Mouse (Mus musculus) CD4-positive, CD25-positive, alpha-beta regulatory T cell, adult 2 months (primary cell): Measurements from ENCODE around the gene Hnrnpd.

Experiments
- DNase-seq: peaks from one replicate; pipeline ENCODE4 v3.0.0-alpha.2; 2012; ENCODE audit warnings: low read depth, low spot score

The Hnrnpd gene

DNA sequence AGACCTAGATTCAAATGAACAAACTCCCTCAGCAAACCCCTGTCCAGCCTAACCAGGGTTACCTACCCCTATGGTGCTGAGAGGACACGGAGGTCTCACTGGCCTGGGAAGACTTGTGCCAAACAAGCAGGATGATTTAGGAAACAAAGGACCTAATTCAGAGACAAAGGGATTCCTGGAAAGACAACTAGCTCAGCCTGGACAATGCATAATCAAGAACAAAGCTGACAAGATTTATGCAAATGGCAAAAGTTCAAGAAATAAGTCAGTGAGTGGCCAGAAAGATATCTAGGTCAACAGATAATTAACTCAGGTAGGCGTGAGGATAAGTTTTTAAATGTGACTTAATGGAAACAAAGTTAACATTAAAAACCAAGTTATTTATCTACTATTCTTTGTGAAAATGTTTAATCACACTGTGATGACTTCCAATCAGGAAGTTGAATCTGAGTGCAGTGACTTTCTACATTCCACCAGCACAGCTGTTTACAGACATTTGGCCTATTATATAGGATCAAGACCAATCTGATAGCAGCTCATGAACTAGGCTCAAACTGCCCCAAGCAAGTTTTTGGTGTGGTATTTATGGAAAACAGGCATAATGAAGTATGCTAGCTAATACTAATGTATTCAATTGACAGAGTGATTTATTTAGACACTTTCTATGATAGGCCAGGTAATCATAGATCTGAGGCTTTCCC lies 19.4 kb downstream of the Hnrnpd start:
- no peak for DNase-seq

DNA sequence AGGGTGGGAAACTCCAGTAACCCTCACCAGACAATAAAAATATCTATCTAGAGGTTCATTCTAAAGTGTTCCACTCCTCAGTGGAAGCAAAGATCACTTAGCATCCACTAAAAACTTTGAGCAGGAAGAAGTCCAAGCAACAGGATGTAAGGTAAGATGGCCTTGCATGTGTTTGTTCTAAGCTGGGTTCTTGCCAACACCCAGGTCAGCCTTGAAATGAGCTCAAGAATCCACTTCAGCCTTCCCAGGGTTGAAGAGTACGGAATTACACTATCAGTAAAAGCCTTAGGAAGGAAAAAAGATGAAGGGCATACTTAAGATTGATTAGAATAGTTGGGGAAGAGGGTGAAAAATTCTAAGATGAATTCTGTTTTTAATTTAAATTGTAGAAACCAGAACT lies 20.1 kb downstream of the Hnrnpd start:
- no peak for DNase-seq

DNA sequence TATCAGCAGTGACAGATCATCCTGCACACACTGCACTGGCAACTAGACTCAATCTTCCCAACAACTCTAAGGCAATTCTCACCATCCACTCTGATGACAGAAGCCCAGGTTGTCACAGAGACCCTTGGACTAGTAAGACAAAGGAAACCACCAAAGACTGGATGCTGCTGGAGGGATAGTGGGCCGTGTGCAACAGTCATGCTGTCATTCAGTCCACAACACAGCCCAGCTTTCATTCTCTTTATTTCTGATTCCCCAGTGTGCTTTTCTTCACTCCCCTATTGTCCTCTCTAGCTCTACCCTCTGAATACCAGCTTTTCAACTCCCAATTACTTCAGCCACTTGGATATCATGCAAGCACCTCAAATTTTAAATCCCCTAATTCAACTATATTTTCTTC lies 24.9 kb downstream of the Hnrnpd start:
- DNase-seq, result no peak

DNA sequence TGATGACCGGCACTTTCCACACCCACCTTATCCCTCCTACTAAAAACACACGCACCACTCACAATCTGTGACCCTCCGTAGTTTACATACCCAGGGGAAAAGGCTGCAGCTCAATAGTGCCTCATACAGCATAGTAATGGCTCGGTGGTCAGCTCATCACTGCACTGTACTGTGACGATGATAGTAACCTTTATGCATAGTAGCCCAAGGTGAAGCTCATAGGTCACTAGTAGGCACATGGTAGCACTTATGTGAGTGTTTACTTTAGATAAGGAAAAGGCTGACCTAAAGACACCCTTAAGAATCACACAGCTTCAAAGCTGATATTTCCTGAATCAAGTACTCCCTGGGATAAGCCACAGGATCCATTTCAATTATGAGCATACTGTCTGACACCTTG lies 26.2 kb downstream of the Hnrnpd start:
- no peak for DNase-seq

DNA sequence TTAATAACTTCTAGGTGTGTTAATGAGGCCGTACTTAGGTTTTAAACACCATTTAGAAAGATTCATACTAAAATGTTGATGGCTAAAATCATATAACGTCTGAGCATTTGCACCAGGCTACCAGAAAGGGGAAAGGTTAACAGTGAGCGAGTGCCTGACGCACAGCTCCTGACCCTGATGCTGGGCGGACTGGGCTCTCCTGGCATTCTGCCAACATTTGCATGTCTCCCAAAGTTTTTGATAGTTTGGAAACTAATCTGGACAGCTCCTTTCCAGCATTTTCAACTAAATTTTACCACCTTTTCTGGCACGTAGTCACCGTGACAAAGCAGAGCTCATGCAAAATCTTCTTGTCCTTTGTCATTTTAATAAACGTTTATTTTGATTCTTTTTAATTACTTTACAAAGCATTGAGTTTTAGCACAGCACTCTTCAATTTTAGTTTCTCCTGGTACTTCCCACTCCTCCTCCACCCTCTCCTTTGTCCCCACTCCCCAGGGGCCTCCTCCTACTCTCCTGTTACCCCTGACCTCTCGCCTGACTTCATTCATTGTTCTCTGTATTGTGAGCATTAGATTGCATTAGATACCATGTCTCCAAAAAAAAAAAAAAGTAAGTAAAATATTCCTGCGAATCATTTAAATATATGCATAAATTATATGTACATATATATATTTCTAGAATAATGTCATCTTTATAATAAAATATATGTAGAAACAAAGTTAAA lies 36.8 kb downstream of the Hnrnpd start:
- DNase-seq, result no peak

DNA sequence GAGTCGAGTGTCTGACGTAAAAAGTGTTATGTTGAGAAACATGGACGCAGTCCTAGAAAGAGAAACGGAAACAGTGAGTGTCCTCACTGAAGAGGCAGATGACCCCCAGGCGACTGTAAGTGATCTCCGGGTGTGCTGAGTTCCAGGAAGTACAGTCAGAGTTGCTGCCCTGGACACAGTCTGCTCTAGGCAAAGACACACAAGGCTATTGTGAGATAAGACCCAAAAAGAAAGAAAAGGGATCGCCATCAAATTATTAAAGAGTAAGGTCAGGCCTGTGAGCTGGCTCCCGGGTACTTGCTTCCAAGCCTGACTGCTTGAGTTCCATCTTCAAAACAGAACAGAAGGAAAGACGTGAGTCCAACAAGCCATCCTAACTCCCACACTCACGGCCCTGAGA lies 37.5 kb downstream of the Hnrnpd start:
- DNase-seq, result no peak

DNA sequence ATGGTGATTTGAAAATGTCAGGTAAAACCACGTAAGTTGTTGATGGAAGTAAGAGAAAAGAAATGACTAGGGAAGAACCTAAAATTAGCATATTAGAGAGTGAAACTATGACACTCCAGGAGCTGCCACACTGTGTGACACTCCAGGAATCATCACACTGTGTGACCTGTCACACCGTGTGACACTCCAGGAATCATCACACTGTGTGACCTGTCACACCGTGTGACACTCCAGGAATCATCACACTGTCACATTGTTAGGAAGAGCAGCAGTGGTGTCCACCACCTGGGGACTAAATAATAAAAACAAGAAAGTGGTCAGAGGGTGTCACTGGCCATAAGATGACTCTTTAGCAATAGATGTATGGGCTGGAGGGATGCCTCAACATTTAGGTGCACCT lies 39.3 kb downstream of the Hnrnpd start:
- no peak for DNase-seq

DNA sequence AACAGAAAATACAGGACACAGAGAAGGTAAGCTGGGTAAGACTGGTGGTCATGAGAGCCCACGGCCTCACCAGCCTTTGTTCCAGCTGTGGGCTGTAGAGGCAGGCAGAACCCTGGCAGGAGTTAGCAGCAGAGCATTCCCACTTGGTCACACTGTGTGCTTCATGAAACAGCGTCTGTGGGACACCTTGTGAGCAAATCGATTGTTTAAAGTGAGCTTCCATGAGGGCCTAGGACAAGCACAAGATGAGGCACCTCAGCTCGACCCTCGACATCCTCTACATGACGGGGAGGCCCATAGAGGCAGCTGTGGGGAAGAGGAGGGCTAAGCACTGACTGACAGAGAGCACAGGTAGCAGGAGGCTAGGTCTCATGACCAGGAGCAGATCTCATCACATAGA lies 46.8 kb downstream of the Hnrnpd start:
- no peak for DNase-seq

DNA sequence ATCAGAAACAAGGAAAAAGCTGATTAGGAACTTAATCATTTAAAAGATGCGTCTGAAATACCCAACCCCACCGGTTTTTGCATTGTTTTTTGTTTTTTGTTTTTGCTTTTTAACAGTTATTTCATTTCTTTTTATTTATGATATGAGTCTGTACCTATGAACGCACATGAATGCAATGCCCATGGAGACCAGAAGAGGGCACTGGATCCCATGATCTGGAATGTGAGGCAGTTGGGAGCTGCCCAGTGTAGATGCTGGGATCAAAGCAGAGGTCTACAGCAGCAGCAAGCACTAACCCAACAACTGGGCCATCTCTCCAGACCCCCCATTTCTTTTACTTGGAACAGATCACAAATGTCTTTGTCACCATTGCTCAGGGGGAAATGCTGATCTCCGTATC lies 50.8 kb downstream of the Hnrnpd start:
- DNase-seq, result peak; percentile 69

DNA sequence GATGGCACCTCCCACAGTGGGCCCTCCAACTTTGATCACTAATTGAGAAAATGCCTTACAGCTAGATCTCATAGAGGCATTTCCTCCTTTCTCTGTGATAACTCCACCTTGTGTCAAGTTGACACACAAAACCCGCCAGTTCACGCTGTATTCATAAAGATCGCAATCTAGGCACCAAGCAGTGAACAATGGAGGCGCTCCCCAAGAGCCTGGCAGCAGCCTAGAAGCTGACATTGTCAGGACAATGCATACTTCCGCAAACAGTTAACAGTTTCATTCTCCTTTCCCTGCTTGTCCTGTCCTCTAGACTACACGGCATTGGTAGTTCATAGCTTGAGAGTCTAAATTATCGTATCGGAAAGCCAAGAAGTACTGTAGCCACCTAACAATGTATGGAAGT lies 56.7 kb downstream of the Hnrnpd start:
- no peak for DNase-seq

DNA sequence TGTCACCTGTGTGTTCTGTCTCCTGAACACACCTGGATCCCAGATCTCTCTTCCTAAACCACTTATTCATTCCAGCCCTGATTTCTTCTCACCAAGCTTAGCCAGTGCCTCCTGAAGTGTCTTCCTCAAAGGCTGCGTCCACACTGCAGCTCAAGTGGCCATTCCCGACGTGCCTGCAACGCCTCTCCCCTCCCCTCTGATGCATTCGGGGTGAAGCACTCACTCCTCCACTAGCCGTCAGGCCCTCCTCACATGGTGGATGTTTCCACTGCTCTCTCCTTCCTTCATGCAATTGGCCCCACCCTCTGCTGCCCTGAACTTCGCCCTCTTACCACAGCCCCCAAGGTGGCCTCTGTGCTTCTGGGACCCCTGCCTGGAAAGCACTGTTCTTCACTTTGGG lies 63.2 kb downstream of the Hnrnpd start:
- DNase-seq, result no peak

DNA sequence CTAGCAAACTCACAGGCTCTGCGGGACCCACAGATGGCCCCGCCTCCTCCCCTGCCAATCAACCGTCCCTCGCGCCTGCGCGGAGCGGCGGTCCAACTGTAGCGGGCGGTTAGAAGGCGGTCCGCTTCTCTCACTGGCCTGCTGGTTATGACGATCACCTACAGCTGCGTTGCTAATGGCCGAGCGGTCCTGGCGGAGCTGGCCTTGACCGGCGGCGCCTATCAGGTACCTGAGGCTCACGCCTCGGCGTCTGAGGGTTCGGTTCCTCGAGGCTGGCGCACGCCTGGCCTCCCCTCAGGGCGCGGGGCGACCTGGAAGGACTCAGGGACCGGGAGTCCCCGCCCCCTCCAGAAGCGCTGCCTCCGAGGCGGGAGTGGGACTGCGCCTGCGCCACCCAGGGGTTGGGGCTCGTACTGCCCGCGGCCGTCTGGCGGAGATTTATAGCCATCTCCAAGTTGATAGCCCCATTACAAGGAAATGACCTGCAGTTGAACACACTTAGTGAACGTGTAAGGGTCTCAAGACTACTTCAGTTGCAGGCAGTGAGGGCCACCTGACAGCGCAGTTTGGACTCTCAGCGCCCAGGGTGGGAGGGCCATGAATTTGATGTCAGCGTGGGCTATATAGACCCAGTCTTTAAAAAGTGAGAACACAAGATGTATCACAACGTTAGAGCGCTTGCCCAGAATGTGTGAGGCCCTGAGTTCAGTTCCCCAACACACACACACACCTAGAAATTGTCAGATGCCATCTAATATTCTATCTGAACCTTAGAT lies 72.4 kb downstream of the Hnrnpd start, which contains the start of gene Vamp9:
Gene Vamp9, plus strand, starts transcription at position 74 of the 776 bp plus-strand sequence.
- peak; percentile 96 for DNase-seq
